Mouse (Mus musculus): ENCODE measurements at regions not wholly inside any gene's neighbourhood (a gene's known extent, or its start where the extent isn't known, plus 50 kb on each side); places are given as distances from the start of the nearest gene placed in this dataset.
"Not testable (repeated sequence)": the region's sequence is repeated elsewhere in the genome, so short reads cannot be mapped to it uniquely, and the experiment has no call there.

GRCm38 (mm10) chr1:17489192-17489853, 656.4 kb downstream of the Crisp4 start:
- not testable (repeated sequence) for TF ChIP-seq CTCF, EP300 (IDR thresholded peaks at IDR 0.05; ENCODE audit: low read depth)
